In genomic region chr1:86630527-86630926, GRCm38 (mm10) we compare ENCODE assay signal across 28 mouse cellular contexts. TPM values are rescaled to one million over a fixed set of nuclear protein-coding genes. Genes with fewer than 3 reads are reported as not detected.
DNase-seq lines count a peak whose midpoint lies in the region; ATAC-seq and TF ChIP-seq lines count a peak whose summit lies in the region.
"Had no signal": no experiment of that assay in that cellular context is flagged by ENCODE, and none has a peak within 500 bp of the region (broad histone marks: within the 10 kb centered on the region; RNA-seq: fewer than 3 reads in every experiment).

No protein-coding gene starts in this region.

- DNase-seq in liver, adult 2 months (ENCODE audit: extremely low read depth, low read depth, low spot score), result peak; percentile 17
- DNase-seq in liver, embryonic 11.5 days (ENCODE audit: low spot score), result no peak
- DNase-seq in 3T3-L1 (ENCODE audit: low read depth, low spot score) (peak; percentile 29), 416B (ENCODE audit: low read depth) (peak; percentile 65), MEL (ENCODE audit: low read depth, low spot score) (peak; percentile 32)
- no peak for DNase-seq in cerebellum, postnatal 10 days
- DNase-seq in forebrain, embryonic 14.5 days (ENCODE audit: low spot score), result no peak
- DNase-seq: adrenal gland, adult 8-10 months; adrenal gland, postnatal 25 days; B cell, adult 2 months; cerebellum, adult 11-12 months; cerebellum, adult 8-10 months; cerebellum, postnatal 14 days; gastrocnemius, postnatal 14 days; heart, adult 18-20 months; heart, postnatal 10 days; heart, postnatal 36 days had no signal

- no peaks in the 10 kb centered on the region for H3K27me3 ChIP-seq in liver, adult 2 months (ENCODE audit: control insufficient read depth, insufficient read depth, low read length)
- H3K27me3 ChIP-seq in liver, embryonic 11.5 days (replicated peaks; ENCODE audit: control insufficient read depth, insufficient read depth, low read length), result no peaks in the 10 kb centered on the region
- no peaks in the 10 kb centered on the region for H3K27me3 ChIP-seq in MEL (ENCODE audit: control insufficient read depth in 1 of 2, insufficient read depth in 2 of 2, low read length in 2 of 2)
- H3K27me3 ChIP-seq in forebrain, embryonic 14.5 days (replicated peaks; ENCODE audit: control insufficient read depth, insufficient read depth, low read length), result no peaks in the 10 kb centered on the region
- no peaks in the 10 kb centered on the region for H3K27me3 ChIP-seq in intestine, postnatal 0 days (replicated peaks; ENCODE audit: control insufficient read depth, insufficient read depth, low read length)
- H3K27me3 ChIP-seq: embryonic facial prominence, embryonic 12.5 days; embryonic facial prominence, embryonic 15.5 days; forebrain, embryonic 15.5 days; heart, embryonic 12.5 days; heart, embryonic 15.5 days; hindbrain, embryonic 13.5 days; intestine, embryonic 15.5 days had no signal

- no peak for TF ChIP-seq RAD21 in MEL (IDR thresholded peaks at IDR 0.05; ENCODE audit: low read depth, low read length)

- no peak overlapping the region for H3K4me3 ChIP-seq in liver, adult 2 months (ENCODE audit: insufficient read depth, low read depth, low read length)
- H3K4me3 ChIP-seq in liver, embryonic 11.5 days (ENCODE audit: low read depth, low read length), result no peak overlapping the region
- H3K4me3 ChIP-seq in MEL (ENCODE audit: control insufficient read depth in 1 of 2, insufficient read depth in 1 of 2, low read depth in 2 of 2, low read length in 2 of 2), result no peak overlapping the region
- no peak overlapping the region for H3K4me3 ChIP-seq in forebrain, embryonic 14.5 days (ENCODE audit: low read depth, low read length)
- H3K4me3 ChIP-seq in intestine, postnatal 0 days (ENCODE audit: low read depth, low read length), result no peak overlapping the region
- H3K4me3 ChIP-seq: embryonic facial prominence, embryonic 12.5 days; embryonic facial prominence, embryonic 15.5 days; forebrain, embryonic 15.5 days; heart, embryonic 12.5 days; heart, embryonic 15.5 days; hindbrain, embryonic 10.5 days; hindbrain, embryonic 13.5 days; intestine, embryonic 15.5 days had no signal

- no peak for ATAC-seq in liver, embryonic 11.5 days (replicated peaks; ENCODE audit: low FRiP score)
- ATAC-seq in forebrain, embryonic 14.5 days, result no peak
- no peak for ATAC-seq in intestine, postnatal 0 days
- ATAC-seq: forebrain, embryonic 15.5 days; hindbrain, embryonic 16.5 days; intestine, embryonic 15.5 days had no signal

- TF ChIP-seq POLR2A in liver, adult 2 months (IDR thresholded peaks at IDR 0.05; ENCODE audit: extremely low read depth, insufficient read depth, low read length), result no peak
- no peak for TF ChIP-seq POLR2A in MEL (IDR thresholded peaks at IDR 0.05; ENCODE audit: control insufficient read depth in 1 of 2, insufficient read depth in 1 of 2, low read depth in 1 of 2, low read length in 2 of 2, poor library complexity in 1 of 2)

- H3K79me2 ChIP-seq in liver, adult 2 months (ENCODE audit: control insufficient read depth, insufficient read depth, low read length), result no peaks in the 10 kb centered on the region
- H3K79me2 ChIP-seq in MEL (ENCODE audit: control insufficient read depth, insufficient read depth, low read length, poor library complexity), result no peaks in the 10 kb centered on the region

- no peak overlapping the region for H3K9ac ChIP-seq in liver, adult 2 months (ENCODE audit: low read depth, low read length)
- no peak overlapping the region for H3K9ac ChIP-seq in liver, embryonic 11.5 days (ENCODE audit: low read depth, low read length)
- H3K9ac ChIP-seq in MEL (ENCODE audit: control insufficient read depth, low read depth, low read length, poor library complexity, severe bottlenecking), result no peak overlapping the region
- no peak overlapping the region for H3K9ac ChIP-seq in forebrain, embryonic 14.5 days (ENCODE audit: low read length)
- H3K9ac ChIP-seq in intestine, postnatal 0 days (ENCODE audit: low read depth, low read length), result no peak overlapping the region
- H3K9ac ChIP-seq: embryonic facial prominence, embryonic 12.5 days; embryonic facial prominence, embryonic 15.5 days; forebrain, embryonic 15.5 days; heart, embryonic 12.5 days; heart, embryonic 15.5 days; hindbrain, embryonic 13.5 days; intestine, embryonic 15.5 days had no signal

- H3K4me2 ChIP-seq in liver, embryonic 11.5 days, result no peak overlapping the region
- H3K4me2 ChIP-seq in forebrain, embryonic 14.5 days (ENCODE audit: low read length), result no peak overlapping the region
- no peak overlapping the region for H3K4me2 ChIP-seq in intestine, postnatal 0 days (replicated peaks; ENCODE audit: low read depth)
- H3K4me2 ChIP-seq: embryonic facial prominence, embryonic 12.5 days; embryonic facial prominence, embryonic 15.5 days; forebrain, embryonic 15.5 days; heart, embryonic 12.5 days; heart, embryonic 15.5 days; hindbrain, embryonic 13.5 days; intestine, embryonic 15.5 days had no signal

- H3K27ac ChIP-seq in liver, adult 2 months (replicated peaks; ENCODE audit: insufficient read depth, low read depth, low read length), result no peak overlapping the region
- H3K27ac ChIP-seq in liver, embryonic 11.5 days (ENCODE audit: low read depth, low read length), result no peak overlapping the region
- no peak overlapping the region for H3K27ac ChIP-seq in MEL (ENCODE audit: control insufficient read depth, low read depth, low read length)
- no peak overlapping the region for H3K27ac ChIP-seq in forebrain, embryonic 14.5 days (ENCODE audit: low read depth, low read length)
- H3K27ac ChIP-seq in intestine, postnatal 0 days (ENCODE audit: low read depth, low read length), result no peak overlapping the region
- H3K27ac ChIP-seq: embryonic facial prominence, embryonic 12.5 days; embryonic facial prominence, embryonic 15.5 days; forebrain, embryonic 15.5 days; heart, embryonic 15.5 days; hindbrain, embryonic 10.5 days; hindbrain, embryonic 13.5 days; intestine, embryonic 15.5 days had no signal

- 74% methylated on average over 4 of the region's 4 CpGs for WGBS in liver, adult 2 months
- WGBS in liver, embryonic 11.5 days, result 76% methylated on average over 4 of the region's 4 CpGs
- WGBS in forebrain, embryonic 14.5 days, result 83% methylated on average over 4 of the region's 4 CpGs
- 68% methylated on average over 4 of the region's 4 CpGs for WGBS in intestine, postnatal 0 days

- TF ChIP-seq EP300 in MEL (IDR thresholded peaks at IDR 0.05; ENCODE audit: low read depth in 1 of 2, low read length in 2 of 2), result no peak

- H3K9me3 ChIP-seq in liver, embryonic 11.5 days (ENCODE audit: control insufficient read depth, low read length), result no peaks in the 10 kb centered on the region
- no peaks in the 10 kb centered on the region for H3K9me3 ChIP-seq in MEL (replicated peaks; ENCODE audit: insufficient read depth, low read length)
- no peaks in the 10 kb centered on the region for H3K9me3 ChIP-seq in forebrain, embryonic 14.5 days (replicated peaks; ENCODE audit: control insufficient read depth, low read length)
- no peaks in the 10 kb centered on the region for H3K9me3 ChIP-seq in intestine, postnatal 0 days (ENCODE audit: control insufficient read depth)
- H3K9me3 ChIP-seq: embryonic facial prominence, embryonic 12.5 days; embryonic facial prominence, embryonic 15.5 days; forebrain, embryonic 15.5 days; heart, embryonic 12.5 days; heart, embryonic 15.5 days; hindbrain, embryonic 10.5 days; hindbrain, embryonic 13.5 days; intestine, embryonic 15.5 days had no signal

- H3K36me3 ChIP-seq in liver, adult 2 months (ENCODE audit: control insufficient read depth, insufficient read depth, low read length), result no peaks in the 10 kb centered on the region
- no peaks in the 10 kb centered on the region for H3K36me3 ChIP-seq in liver, embryonic 11.5 days (ENCODE audit: control insufficient read depth, insufficient read depth, low read length)
- peaks cover 0 to 5% of the 10 kb centered on the region in 2 experiments; a peak in 2 of 4 replicates for H3K36me3 ChIP-seq in MEL (ENCODE audit: control insufficient read depth in 1 of 2, insufficient read depth in 2 of 2, low read length in 2 of 2)
- no peaks in the 10 kb centered on the region for H3K36me3 ChIP-seq in forebrain, embryonic 14.5 days (ENCODE audit: control insufficient read depth, insufficient read depth, low read length)
- no peaks in the 10 kb centered on the region for H3K36me3 ChIP-seq in intestine, postnatal 0 days (ENCODE audit: control insufficient read depth, insufficient read depth)
- H3K36me3 ChIP-seq: embryonic facial prominence, embryonic 12.5 days; embryonic facial prominence, embryonic 15.5 days; forebrain, embryonic 15.5 days; heart, embryonic 12.5 days; heart, embryonic 15.5 days; hindbrain, embryonic 10.5 days; hindbrain, embryonic 13.5 days; intestine, embryonic 15.5 days had no signal

- no peak for TF ChIP-seq CTCF in liver, adult 2 months (IDR thresholded peaks at IDR 0.05; ENCODE audit: low read depth, low read length)
- TF ChIP-seq CTCF in MEL (IDR thresholded peaks at IDR 0.05 in 2 of 3, conservative IDR thresholded peaks at IDR 0.05 in 1 of 3; ENCODE audit: control insufficient read depth in 1 of 3, insufficient read depth in 1 of 3, low read depth in 2 of 3, low read length in 3 of 3, poor library complexity in 1 of 3, severe bottlenecking in 1 of 3), result no peak
- TF ChIP-seq CTCF in intestine, postnatal 0 days (IDR thresholded peaks at IDR 0.05; ENCODE audit: low read depth), result no peak

- peaks cover 20% of the 10 kb centered on the region for H3K4me1 ChIP-seq in liver, adult 2 months (ENCODE audit: control insufficient read depth, insufficient read depth, low read length)
- H3K4me1 ChIP-seq in liver, embryonic 11.5 days (replicated peaks; ENCODE audit: control insufficient read depth, insufficient read depth, low read length), result no peaks in the 10 kb centered on the region
- H3K4me1 ChIP-seq in MEL (ENCODE audit: control insufficient read depth in 1 of 2, insufficient read depth in 2 of 2, low read length in 2 of 2), result peaks cover 0 to 15% of the 10 kb centered on the region in 2 experiments; a peak in 3 of 4 replicates
- no peaks in the 10 kb centered on the region; the same call in 1 of the 2 replicates for H3K4me1 ChIP-seq in forebrain, embryonic 14.5 days (ENCODE audit: control insufficient read depth, insufficient read depth, low read length)
- H3K4me1 ChIP-seq in intestine, postnatal 0 days (replicated peaks; ENCODE audit: control insufficient read depth, insufficient read depth, low read length), result peaks cover 8% of the 10 kb centered on the region; the same call in 1 of the 2 replicates
- H3K4me1 ChIP-seq: embryonic facial prominence, embryonic 12.5 days; heart, embryonic 12.5 days; heart, embryonic 15.5 days had no signal

RNA-seq across cellular contexts. Expression of gene Nppc, which starts 39.8 kb away (rescaled TPM):
- total RNA-seq in liver, adult 2 months (2014; rRNA removed), result not detected in 2 replicates
- polyA plus RNA-seq in liver, adult 2 months (2012; rRNA removed), result not detected in 2 replicates
- polyA plus RNA-seq in liver, embryonic 11.5 days (2014; fragmentation: Nextera tagmentation; extraction: Ambion mirVana), result not detected in 2 replicates
- total RNA-seq in MEL (2012; rRNA removed), result not detected in 2 replicates
- not detected for polyA plus RNA-seq in MEL (2012; ENCODE audit: insufficient read depth in 1 of 2, insufficient read length in 2 of 2, low read depth in 1 of 2, low replicate concordance in 2 of 2, missing spikeins in 1 of 2)
- 2.3 and 3.1 TPM in 2 replicates for polyA plus RNA-seq in forebrain, embryonic 14.5 days (2014; fragmentation: Nextera tagmentation; extraction: Ambion mirVana)
- polyA plus RNA-seq in intestine, postnatal 0 days (2015; fragmentation: Nextera tagmentation; extraction: Ambion mirVana), result 0.30 and 0.38 TPM in 2 replicates
- total RNA-seq: adrenal gland, adult 8-10 months; adrenal gland, postnatal 25 days; heart, adult 18-20 months had no signal
- polyA plus RNA-seq: gonadal fat pad, adult 2 months had no signal

RNA-seq across cellular contexts. Expression of gene Cops7b, which starts 47.8 kb away (rescaled TPM):
- 5.0 and 6.0 TPM in 2 replicates for total RNA-seq in liver, adult 2 months (2014; rRNA removed)
- polyA plus RNA-seq in liver, adult 2 months (2012; rRNA removed), result 13.4 and 20.2 TPM in 2 replicates
- polyA plus RNA-seq in liver, embryonic 11.5 days (2014; fragmentation: Nextera tagmentation; extraction: Ambion mirVana), result 30.8 and 33.4 TPM in 2 replicates
- total RNA-seq in MEL (2012; rRNA removed), result 34.3 and 36.0 TPM in 2 replicates
- polyA plus RNA-seq in MEL (2012; ENCODE audit: insufficient read depth in 1 of 2, insufficient read length in 2 of 2, low read depth in 1 of 2, low replicate concordance in 2 of 2, missing spikeins in 1 of 2), result 10 to 100 TPM in 1 of 2 experiments, not detected in 1; 64.8 TPM
- polyA plus RNA-seq in forebrain, embryonic 14.5 days (2014; fragmentation: Nextera tagmentation; extraction: Ambion mirVana), result 61.7 and 65.4 TPM in 2 replicates
- 14.2 and 15.7 TPM in 2 replicates for polyA plus RNA-seq in intestine, postnatal 0 days (2015; fragmentation: Nextera tagmentation; extraction: Ambion mirVana)

RNA-seq across cellular contexts. Expression of gene Pde6d, which starts 48.1 kb away (rescaled TPM):
- total RNA-seq in liver, adult 2 months (2014; rRNA removed), result 3.8 and 5.3 TPM in 2 replicates
- 4.7 TPM in 2 replicates for polyA plus RNA-seq in liver, adult 2 months (2012; rRNA removed)
- polyA plus RNA-seq in liver, embryonic 11.5 days (2014; fragmentation: Nextera tagmentation; extraction: Ambion mirVana), result 48.1 and 52.1 TPM in 2 replicates
- total RNA-seq in MEL (2012; rRNA removed), result 13.4 and 13.8 TPM in 2 replicates
- polyA plus RNA-seq in MEL (2012; ENCODE audit: insufficient read depth in 1 of 2, insufficient read length in 2 of 2, low read depth in 1 of 2, low replicate concordance in 2 of 2, missing spikeins in 1 of 2), result 10 to 100 TPM in 1 of 2 experiments, not detected in 1; 79.9 TPM
- polyA plus RNA-seq in forebrain, embryonic 14.5 days (2014; fragmentation: Nextera tagmentation; extraction: Ambion mirVana), result 78.1 and 86.3 TPM in 2 replicates
- 41.9 and 42.6 TPM in 2 replicates for polyA plus RNA-seq in intestine, postnatal 0 days (2015; fragmentation: Nextera tagmentation; extraction: Ambion mirVana)

Comparison
In these comparisons a context has a peak if more than half of its experiments do, and no peak if none do; other contexts are left out.
1. DNase-seq: peak in liver, adult 2 months (single experiment), 3T3-L1 (single experiment), 416B (single experiment) and MEL (single experiment); none in liver, embryonic 11.5 days (single experiment), cerebellum, postnatal 10 days (0 of 2) and forebrain, embryonic 14.5 days (single experiment).